Mouse (Mus musculus): ENCODE data around the gene Plxdc1. TPM values are rescaled to one million over a fixed set of nuclear protein-coding genes. Genes with fewer than 3 reads are reported as not detected.

Gene Plxdc1
- polyA plus RNA-seq, 1 experiment from 2014 or later = 0.53 TPM

DNA sequence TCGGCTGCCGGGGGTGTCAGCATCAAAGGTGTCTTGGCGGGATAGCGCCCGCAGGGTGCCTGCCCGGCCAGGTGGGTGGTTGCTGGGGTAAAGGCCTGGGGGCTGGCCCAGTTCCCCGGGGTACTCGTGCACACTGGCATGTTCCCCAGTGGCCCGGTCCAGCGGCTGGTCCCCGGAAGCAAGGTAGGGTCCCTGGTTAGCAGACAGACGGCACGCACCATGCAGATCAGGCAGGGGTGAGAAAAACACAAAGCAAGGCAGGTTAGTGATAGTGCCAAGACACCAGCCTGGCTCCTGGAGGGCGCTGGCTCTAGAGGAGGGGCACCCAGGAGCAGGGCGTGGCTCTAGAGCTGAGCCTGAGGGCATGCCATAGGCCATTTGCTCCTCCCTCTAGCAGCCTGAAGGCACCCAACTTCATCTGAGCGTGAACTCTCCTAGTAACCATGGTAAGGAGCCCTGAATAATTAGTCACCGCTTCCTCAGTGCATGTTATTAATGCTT is 17.0 kb upstream of the Plxdc1 start:
- no peak for TF ChIP-seq CTCF (IDR thresholded peaks at IDR 0.05; ENCODE audit: low read depth)
- ATAC-seq (ENCODE audit: insufficient read depth) (no peak), DNase-seq (no peak)
- no peak overlapping the region for H3K27ac ChIP-seq (ENCODE audit: low read depth)
- no peaks in the 10 kb centered on the region for H3K9me3 ChIP-seq (ENCODE audit: low read depth, low read length)
- H3K4me3 ChIP-seq (ENCODE audit: low read depth, low read length) = no peak overlapping the region
- no peak overlapping the region for H3K9ac ChIP-seq
- no peaks in the 10 kb centered on the region for H3K4me1 ChIP-seq (ENCODE audit: insufficient read depth)
- peaks cover 15% of the 10 kb centered on the region; the same call in 1 of the 2 replicates for H3K36me3 ChIP-seq (ENCODE audit: insufficient read depth)
- peak overlapping the region; percentile 38 for H3K4me2 ChIP-seq
- WGBS = 47% methylated on average over 17 of the region's 17 CpGs
- peaks cover 16% of the 10 kb centered on the region; the same call in 1 of the 2 replicates for H3K27me3 ChIP-seq (ENCODE audit: insufficient read depth, low read length)

DNA sequence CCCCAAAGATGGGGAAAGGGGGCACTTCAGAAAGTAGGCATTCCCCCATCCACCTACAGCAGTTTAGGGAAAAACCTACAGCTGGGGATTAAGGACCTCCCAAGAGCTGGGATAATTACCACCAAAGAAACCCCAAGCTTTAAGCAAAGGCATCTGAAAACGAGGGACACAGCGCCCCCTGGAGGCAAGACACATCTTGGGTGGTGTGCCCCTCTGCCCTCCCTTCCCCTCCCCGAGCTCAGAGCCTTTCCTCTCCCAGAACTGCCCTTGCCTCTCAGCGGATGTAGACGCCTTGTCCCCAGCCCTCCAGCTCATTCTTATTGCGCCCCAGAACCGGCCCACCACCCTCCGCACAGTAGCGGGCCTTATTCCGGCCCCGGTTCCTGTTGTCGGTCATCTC is 16.4 kb upstream of the Plxdc1 start:
- Histone ChIP-seq H3K27me3 (ENCODE audit: insufficient read depth, low read length) (peaks cover 16% of the 10 kb centered on the region; the same call in 1 of the 2 replicates), H3K27ac (ENCODE audit: low read depth) (no peak overlapping the region), H3K9me3 (ENCODE audit: low read depth, low read length) (no peaks in the 10 kb centered on the region), H3K4me3 (ENCODE audit: low read depth, low read length) (no peak overlapping the region), H3K4me2 (peak overlapping the region; percentile 38), H3K4me1 (ENCODE audit: insufficient read depth) (no peaks in the 10 kb centered on the region), H3K36me3 (ENCODE audit: insufficient read depth) (peaks cover 15% of the 10 kb centered on the region; the same call in 1 of the 2 replicates), H3K9ac (no peak overlapping the region)
- ATAC-seq (ENCODE audit: insufficient read depth) (no peak), DNase-seq (peak; percentile 84)
- 15% methylated on average over 12 of the region's 12 CpGs for WGBS
- TF ChIP-seq CTCF (IDR thresholded peaks at IDR 0.05; ENCODE audit: low read depth) = peak; percentile 82

DNA sequence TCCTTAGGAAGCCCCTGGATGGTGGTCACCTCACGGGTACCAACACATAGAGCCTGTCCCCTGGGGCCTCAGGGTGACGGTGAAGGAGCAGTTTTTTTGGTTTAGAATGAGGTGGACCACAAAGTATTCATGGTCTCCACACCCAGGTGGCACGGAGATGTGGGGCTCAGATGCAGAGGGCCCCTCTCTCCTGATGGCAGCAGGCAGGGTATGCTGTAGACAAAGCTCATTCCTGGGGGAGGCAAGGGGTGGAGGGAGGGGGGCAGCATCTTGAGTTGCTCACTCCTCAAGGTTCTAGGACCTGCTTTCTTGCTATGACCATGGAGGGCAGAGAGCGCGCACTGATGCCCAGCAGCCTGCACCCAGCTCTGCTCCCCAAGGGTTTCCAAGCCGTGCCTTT is 15.7 kb upstream of the Plxdc1 start:
- Histone ChIP-seq H3K9ac (no peak overlapping the region), H3K27me3 (ENCODE audit: insufficient read depth, low read length) (peaks cover 16% of the 10 kb centered on the region; the same call in 1 of the 2 replicates), H3K4me2 (no peak overlapping the region), H3K4me1 (ENCODE audit: insufficient read depth) (no peaks in the 10 kb centered on the region), H3K27ac (ENCODE audit: low read depth) (no peak overlapping the region), H3K36me3 (ENCODE audit: insufficient read depth) (peaks cover 15% of the 10 kb centered on the region; the same call in 1 of the 2 replicates), H3K4me3 (ENCODE audit: low read depth, low read length) (no peak overlapping the region), H3K9me3 (ENCODE audit: low read depth, low read length) (no peaks in the 10 kb centered on the region)
- ATAC-seq (ENCODE audit: insufficient read depth) (no peak), DNase-seq (no peak)
- no peak for TF ChIP-seq CTCF (IDR thresholded peaks at IDR 0.05; ENCODE audit: low read depth)
- WGBS = 64% methylated on average over 6 of the region's 6 CpGs

DNA sequence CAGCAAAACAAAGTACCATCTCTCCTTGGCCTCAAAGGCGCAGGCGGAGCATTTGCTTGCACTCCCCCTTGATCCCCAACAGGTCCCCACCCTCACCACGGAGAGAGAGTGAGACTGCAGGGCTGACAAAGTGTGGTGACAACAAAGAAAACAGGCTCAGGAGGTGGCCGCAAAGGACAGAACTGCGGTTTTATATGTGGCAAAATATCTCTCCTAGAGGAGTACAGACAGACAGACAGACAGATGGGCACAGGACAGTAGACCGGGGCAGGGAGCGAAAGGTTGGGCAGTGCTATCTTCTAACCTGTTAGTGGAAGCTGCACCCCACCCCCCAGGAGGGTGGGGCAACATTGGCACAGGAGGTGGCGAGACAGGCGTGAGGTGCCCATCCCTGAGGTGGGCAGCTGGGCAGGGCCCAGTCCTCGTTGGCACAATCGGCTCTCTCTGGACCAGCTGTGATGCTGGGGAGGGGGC is 15.1 kb upstream of the Plxdc1 start:
- peaks cover 16% of the 10 kb centered on the region; the same call in 1 of the 2 replicates for H3K27me3 ChIP-seq (ENCODE audit: insufficient read depth, low read length)
- 36% methylated on average over 11 of the region's 11 CpGs for WGBS
- no peaks in the 10 kb centered on the region for H3K4me1 ChIP-seq (ENCODE audit: insufficient read depth)
- no peak overlapping the region for H3K9ac ChIP-seq
- no peak overlapping the region for H3K27ac ChIP-seq (ENCODE audit: low read depth)
- peaks cover 15% of the 10 kb centered on the region; the same call in 1 of the 2 replicates for H3K36me3 ChIP-seq (ENCODE audit: insufficient read depth)
- TF ChIP-seq CTCF (IDR thresholded peaks at IDR 0.05; ENCODE audit: low read depth) = no peak
- H3K4me2 ChIP-seq = no peak overlapping the region
- H3K9me3 ChIP-seq (ENCODE audit: low read depth, low read length) = no peaks in the 10 kb centered on the region
- no peak for DNase-seq
- no peak for ATAC-seq (ENCODE audit: insufficient read depth)
- no peak overlapping the region for H3K4me3 ChIP-seq (ENCODE audit: low read depth, low read length)

DNA sequence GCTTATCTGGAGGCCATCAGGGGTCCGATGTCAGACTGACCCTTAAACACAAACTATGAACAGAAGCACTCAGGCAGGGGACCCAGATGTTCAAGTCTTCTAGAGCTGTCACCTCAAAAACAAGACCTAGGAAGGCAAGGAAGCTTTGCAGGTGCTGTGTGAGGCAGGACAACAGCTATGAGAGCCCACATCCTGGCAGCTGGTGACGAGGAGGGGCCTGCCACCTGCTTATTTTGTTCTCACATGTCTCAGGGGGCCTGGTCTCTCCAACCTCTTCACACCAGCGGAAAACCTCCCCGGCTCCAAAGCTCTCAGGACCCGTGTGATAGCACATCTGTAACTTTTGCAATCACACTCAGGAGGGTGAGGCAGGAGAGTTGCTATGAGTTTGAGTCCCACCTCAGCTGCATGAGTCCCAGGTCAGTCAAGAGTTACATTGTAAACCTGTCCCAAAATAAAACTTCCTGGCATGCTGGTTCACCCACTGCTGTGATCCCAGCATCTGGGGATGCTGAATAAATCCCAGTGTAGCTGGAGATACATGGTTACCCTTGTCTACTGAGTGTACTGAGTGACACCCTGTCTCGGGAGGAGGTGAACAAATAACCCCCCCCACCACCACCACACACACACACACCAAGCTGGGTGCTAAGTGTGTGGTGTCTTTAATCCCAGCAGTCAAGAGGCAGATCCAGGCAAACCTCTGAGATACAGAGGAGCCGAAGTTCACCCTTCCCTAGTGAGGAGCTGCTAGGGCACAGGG is 14.3 kb upstream of the Plxdc1 start:
- TF ChIP-seq CTCF (IDR thresholded peaks at IDR 0.05; ENCODE audit: low read depth) = no peak
- H3K27me3 ChIP-seq (ENCODE audit: insufficient read depth, low read length) = peaks cover 16% of the 10 kb centered on the region; the same call in 1 of the 2 replicates
- WGBS = 12% methylated on average over 7 of the region's 7 CpGs
- no peak overlapping the region for H3K4me3 ChIP-seq (ENCODE audit: low read depth, low read length)
- DNase-seq (no peak), ATAC-seq (ENCODE audit: insufficient read depth) (no peak)
- peaks cover 15% of the 10 kb centered on the region; the same call in 1 of the 2 replicates for H3K36me3 ChIP-seq (ENCODE audit: insufficient read depth)
- no peak overlapping the region for H3K9ac ChIP-seq
- no peaks in the 10 kb centered on the region for H3K4me1 ChIP-seq (ENCODE audit: insufficient read depth)
- H3K27ac ChIP-seq (ENCODE audit: low read depth) = no peak overlapping the region
- H3K9me3 ChIP-seq (ENCODE audit: low read depth, low read length) = no peaks in the 10 kb centered on the region
- H3K4me2 ChIP-seq = no peak overlapping the region

DNA sequence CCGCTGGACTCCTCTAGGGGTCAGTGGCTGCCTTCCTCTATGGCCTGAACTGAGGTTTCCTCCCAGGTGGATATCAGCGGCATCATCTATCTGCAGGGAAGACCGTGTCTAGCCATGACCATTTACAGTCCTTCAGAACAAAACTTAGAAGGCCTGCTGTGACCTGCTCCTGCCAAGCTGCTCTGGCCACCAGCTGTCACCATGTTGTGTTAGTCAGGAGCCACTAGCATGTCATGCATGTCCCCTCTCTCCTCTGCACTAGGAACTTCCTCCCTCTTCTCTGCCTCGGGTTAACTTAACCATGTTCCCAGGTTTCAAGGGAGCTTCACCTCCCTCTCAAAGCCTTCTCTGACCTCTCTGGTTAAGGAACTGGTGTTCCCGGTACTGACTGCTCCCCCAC is 13.5 kb upstream of the Plxdc1 start:
- Histone ChIP-seq H3K9ac (no peak overlapping the region), H3K4me2 (no peak overlapping the region), H3K27ac (ENCODE audit: low read depth) (no peak overlapping the region), H3K4me3 (ENCODE audit: low read depth, low read length) (no peak overlapping the region), H3K9me3 (ENCODE audit: low read depth, low read length) (no peaks in the 10 kb centered on the region), H3K4me1 (ENCODE audit: insufficient read depth) (0 out of 2 replicates have a peak, but pooled peaks cover 2% of the 10 kb centered on the region), H3K27me3 (ENCODE audit: insufficient read depth, low read length) (peaks cover 16% of the 10 kb centered on the region; the same call in 1 of the 2 replicates), H3K36me3 (ENCODE audit: insufficient read depth) (peaks cover 9% of the 10 kb centered on the region; the same call in 1 of the 2 replicates)
- no peak for DNase-seq
- ATAC-seq (ENCODE audit: insufficient read depth) = no peak
- no peak for TF ChIP-seq CTCF (IDR thresholded peaks at IDR 0.05; ENCODE audit: low read depth)
- 51% methylated on average over 5 of the region's 5 CpGs for WGBS
